Mouse (Mus musculus): ENCODE measurements around the gene Tmem145. TPM values are rescaled to one million over a fixed set of nuclear protein-coding genes. Genes with fewer than 3 reads are reported as not detected.

Gene Tmem145
- polyA plus RNA-seq, 1 experiment from 2014 or later = 7.2 TPM

- peak; percentile 92 for ATAC-seq (ENCODE audit: low FRiP score)
- Histone ChIP-seq H3K4me3 (ENCODE audit: low read depth, low read length) (peak within 1 kb of the TSS; percentile 81), H3K4me2 (peak within 1 kb of the TSS; percentile 82), H3K36me3 (ENCODE audit: control insufficient read depth, insufficient read depth, low read length) (peaks cover 6% of the 10 kb centered on the region), H3K9ac (ENCODE audit: low read length) (peak within 1 kb of the TSS; percentile 81), H3K27ac (ENCODE audit: low read depth, low read length) (peak within 1 kb of the TSS; percentile 89), H3K4me1 (ENCODE audit: control insufficient read depth, insufficient read depth, low read length) (peaks cover 8% of the 10 kb centered on the region), H3K27me3 (ENCODE audit: control insufficient read depth, insufficient read depth, low read length) (no peaks in the 10 kb centered on the region), H3K9me3 (ENCODE audit: control insufficient read depth, low read length) (no peaks in the 10 kb centered on the region)
- DNase-seq (ENCODE audit: low spot score, missing footprints) = peak; percentile 99
- 1% methylated on average over 52 of the region's 52 CpGs for WGBS
These were observed 8.2 kb upstream of the Tmem145 start, which contains the start of gene Pafah1b3 for GRCm38 (mm10) chr7:25297454-25298325. Gene Pafah1b3 (minus strand): TSS chr7:25297986.

- ATAC-seq (ENCODE audit: low FRiP score) = peak; percentile 42
These were observed 4.8 kb upstream of the Tmem145 start, which contains the start of gene Prr19 for GRCm38 (mm10) chr7:25301063-25301462. Gene Prr19 (plus strand): TSS chr7:25301411.

GRCm38 (mm10) chr7:25303003-25303684 is 2.8 kb upstream of the Tmem145 start:
- no peak for ATAC-seq (ENCODE audit: low FRiP score)
- Histone ChIP-seq H3K4me2 (no peak overlapping the region), H3K36me3 (ENCODE audit: control insufficient read depth, insufficient read depth, low read length) (no peaks in the 10 kb centered on the region), H3K9me3 (ENCODE audit: control insufficient read depth, low read length) (no peaks in the 10 kb centered on the region), H3K9ac (ENCODE audit: low read length) (no peak overlapping the region), H3K4me3 (ENCODE audit: low read depth, low read length) (no peak overlapping the region), H3K27me3 (ENCODE audit: control insufficient read depth, insufficient read depth, low read length) (no peaks in the 10 kb centered on the region; the same call in 1 of the 2 replicates), H3K4me1 (ENCODE audit: control insufficient read depth, insufficient read depth, low read length) (peaks cover 7% of the 10 kb centered on the region), H3K27ac (ENCODE audit: low read depth, low read length) (no peak overlapping the region)
- WGBS = 73% methylated on average over 9 of the region's 9 CpGs
- DNase-seq (ENCODE audit: low spot score, missing footprints) = no peak

More at GRCm38 (mm10) chr7:25301063-25301462, 4.8 kb upstream of the Tmem145 start, which contains the start of gene Prr19:
- 51% methylated on average over 19 of the region's 19 CpGs for WGBS
- DNase-seq (ENCODE audit: low spot score, missing footprints) = no peak
- Histone ChIP-seq H3K36me3 (ENCODE audit: control insufficient read depth, insufficient read depth, low read length) (no peaks in the 10 kb centered on the region), H3K4me3 (ENCODE audit: low read depth, low read length) (no peak within 1 kb of the TSS), H3K9me3 (ENCODE audit: control insufficient read depth, low read length) (no peaks in the 10 kb centered on the region), H3K9ac (ENCODE audit: low read length) (no peak within 1 kb of the TSS), H3K4me2 (no peak within 1 kb of the TSS), H3K27me3 (ENCODE audit: control insufficient read depth, insufficient read depth, low read length) (no peaks in the 10 kb centered on the region), H3K4me1 (ENCODE audit: control insufficient read depth, insufficient read depth, low read length) (peaks cover 12% of the 10 kb centered on the region), H3K27ac (ENCODE audit: low read depth, low read length) (no peak within 1 kb of the TSS)

- 87% methylated on average over 3 of the region's 3 CpGs for WGBS
- H3K27me3 ChIP-seq (ENCODE audit: control insufficient read depth, insufficient read depth, low read length) = no peaks in the 10 kb centered on the region; the same call in 1 of the 2 replicates
- no peak for ATAC-seq (ENCODE audit: low FRiP score)
These were observed 2.3 kb upstream of the Tmem145 start for GRCm38 (mm10) chr7:25303685-25304006.

GRCm38 (mm10) chr7:25305481-25305880 is 425 bp upstream of the Tmem145 start:
- H3K9ac ChIP-seq (ENCODE audit: low read length) = peak overlapping the region; percentile 69
- no peaks in the 10 kb centered on the region; the same call in 1 of the 2 replicates for H3K27me3 ChIP-seq (ENCODE audit: control insufficient read depth, insufficient read depth, low read length)
- peaks cover 7% of the 10 kb centered on the region for H3K4me1 ChIP-seq (ENCODE audit: control insufficient read depth, insufficient read depth, low read length)
- DNase-seq (ENCODE audit: low spot score, missing footprints) = no peak
- H3K9me3 ChIP-seq (ENCODE audit: control insufficient read depth, low read length) = no peaks in the 10 kb centered on the region
- WGBS = 2% methylated on average over 2 of the region's 2 CpGs
- H3K36me3 ChIP-seq (ENCODE audit: control insufficient read depth, insufficient read depth, low read length) = no peaks in the 10 kb centered on the region
- peak overlapping the region; percentile 95 for H3K4me2 ChIP-seq
- H3K27ac ChIP-seq (ENCODE audit: low read depth, low read length) = no peak overlapping the region
- ATAC-seq (ENCODE audit: low FRiP score) = no peak
- peak overlapping the region; percentile 59 for H3K4me3 ChIP-seq (ENCODE audit: low read depth, low read length)

More at GRCm38 (mm10) chr7:25303685-25304006, 2.3 kb upstream of the Tmem145 start:
- H3K4me1 ChIP-seq (ENCODE audit: control insufficient read depth, insufficient read depth, low read length) = peaks cover 7% of the 10 kb centered on the region
- H3K4me2 ChIP-seq = no peak overlapping the region
- no peak overlapping the region for H3K4me3 ChIP-seq (ENCODE audit: low read depth, low read length)
- no peak overlapping the region for H3K9ac ChIP-seq (ENCODE audit: low read length)
- H3K36me3 ChIP-seq (ENCODE audit: control insufficient read depth, insufficient read depth, low read length) = no peaks in the 10 kb centered on the region
- no peaks in the 10 kb centered on the region for H3K9me3 ChIP-seq (ENCODE audit: control insufficient read depth, low read length)
- no peak overlapping the region for H3K27ac ChIP-seq (ENCODE audit: low read depth, low read length)
- DNase-seq (ENCODE audit: low spot score, missing footprints) = no peak

DNA sequence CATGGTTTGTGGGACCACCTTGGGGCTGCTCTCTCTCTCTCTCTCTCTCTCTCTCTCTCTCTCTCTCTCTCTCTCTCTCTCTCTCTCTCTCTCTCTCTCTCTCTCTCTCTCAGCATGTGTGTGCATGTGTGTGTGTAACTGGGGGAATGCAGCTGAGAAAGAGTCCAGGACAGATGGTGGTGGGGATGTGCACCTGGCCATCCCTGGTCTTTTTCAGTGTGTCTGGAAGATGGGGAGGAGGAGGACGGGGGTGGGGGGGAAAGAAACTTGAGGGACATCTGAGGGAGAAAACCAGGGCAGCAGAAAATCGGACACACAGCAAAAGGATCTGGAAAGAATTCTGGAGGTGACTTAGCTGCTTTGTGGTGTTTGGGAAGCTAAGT is 699 bp downstream of the Tmem145 start:
- H3K4me2 ChIP-seq = peak overlapping the region; percentile 95
- WGBS = 35% methylated on average over 2 of the region's 2 CpGs
- peak overlapping the region; percentile 59 for H3K4me3 ChIP-seq (ENCODE audit: low read depth, low read length)
- H3K9me3 ChIP-seq (ENCODE audit: control insufficient read depth, low read length) = no peaks in the 10 kb centered on the region
- no peak for ATAC-seq (ENCODE audit: low FRiP score)
- H3K27ac ChIP-seq (ENCODE audit: low read depth, low read length) = no peak overlapping the region
- no peak overlapping the region for H3K9ac ChIP-seq (ENCODE audit: low read length)
- peaks cover 7% of the 10 kb centered on the region for H3K4me1 ChIP-seq (ENCODE audit: control insufficient read depth, insufficient read depth, low read length)
- no peak for DNase-seq (ENCODE audit: low spot score, missing footprints)
- no peaks in the 10 kb centered on the region for H3K36me3 ChIP-seq (ENCODE audit: control insufficient read depth, insufficient read depth, low read length)
- H3K27me3 ChIP-seq (ENCODE audit: control insufficient read depth, insufficient read depth, low read length) = peaks cover 3% of the 10 kb centered on the region

DNA sequence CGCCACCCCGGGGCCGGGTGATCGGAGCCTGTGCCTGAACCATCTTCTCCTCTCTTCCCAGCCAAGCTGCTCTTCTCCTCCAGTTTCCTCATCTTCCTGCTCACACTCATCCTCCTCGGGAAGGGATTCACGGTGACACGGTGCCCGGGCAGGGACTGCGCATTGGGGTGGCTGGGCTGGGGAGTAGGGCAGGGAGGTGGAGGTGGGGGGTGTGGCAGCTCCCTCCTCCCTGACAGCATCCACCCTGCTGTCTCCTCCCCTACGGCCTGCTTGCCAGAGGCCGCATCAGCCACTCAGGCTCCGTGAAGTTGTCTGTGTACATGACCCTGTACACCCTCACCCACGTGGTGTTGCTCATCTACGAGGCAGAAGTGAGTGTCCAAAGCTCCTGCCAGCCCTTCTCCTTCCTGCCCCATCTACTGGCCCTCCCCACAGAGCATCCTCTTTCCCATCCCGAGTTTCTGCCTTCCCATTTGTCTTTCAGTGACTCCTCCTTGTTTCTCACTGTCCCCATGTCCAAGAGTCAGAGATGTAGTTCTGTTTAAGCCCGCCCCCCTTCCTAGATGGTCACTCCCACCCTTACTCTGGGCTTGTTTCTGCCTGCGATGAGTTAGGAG is 2.9 kb downstream of the Tmem145 start:
- Histone ChIP-seq H3K9ac (ENCODE audit: low read length) (no peak overlapping the region), H3K27me3 (ENCODE audit: control insufficient read depth, insufficient read depth, low read length) (peaks cover 14% of the 10 kb centered on the region), H3K27ac (ENCODE audit: low read depth, low read length) (no peak overlapping the region), H3K4me1 (ENCODE audit: control insufficient read depth, insufficient read depth, low read length) (peaks cover 7% of the 10 kb centered on the region), H3K4me2 (no peak overlapping the region), H3K36me3 (ENCODE audit: control insufficient read depth, insufficient read depth, low read length) (no peaks in the 10 kb centered on the region), H3K4me3 (ENCODE audit: low read depth, low read length) (no peak overlapping the region), H3K9me3 (ENCODE audit: control insufficient read depth, low read length) (no peaks in the 10 kb centered on the region)
- no peak for DNase-seq (ENCODE audit: low spot score, missing footprints)
- ATAC-seq (ENCODE audit: low FRiP score) = no peak
- WGBS = 70% methylated on average over 17 of the region's 17 CpGs

- WGBS = 87% methylated on average over 9 of the region's 9 CpGs
- Histone ChIP-seq H3K4me1 (ENCODE audit: control insufficient read depth, insufficient read depth, low read length) (peaks cover 7% of the 10 kb centered on the region), H3K9me3 (ENCODE audit: control insufficient read depth, low read length) (no peaks in the 10 kb centered on the region), H3K9ac (ENCODE audit: low read length) (no peak overlapping the region), H3K4me3 (ENCODE audit: low read depth, low read length) (no peak overlapping the region), H3K4me2 (no peak overlapping the region), H3K27ac (ENCODE audit: low read depth, low read length) (no peak overlapping the region), H3K36me3 (ENCODE audit: control insufficient read depth, insufficient read depth, low read length) (no peaks in the 10 kb centered on the region), H3K27me3 (ENCODE audit: control insufficient read depth, insufficient read depth, low read length) (peaks cover 20% of the 10 kb centered on the region)
- ATAC-seq (ENCODE audit: low FRiP score) (no peak), DNase-seq (ENCODE audit: low spot score, missing footprints) (no peak)
These were observed 3.5 kb downstream of the Tmem145 start for GRCm38 (mm10) chr7:25309425-25309824.
